Mouse (Mus musculus): ENCODE measurements around the gene Top2a. TPM values are rescaled to one million over a fixed set of nuclear protein-coding genes. Genes with fewer than 3 reads are reported as not detected.

The Top2a gene
- total and polyA plus RNA-seq, 3 experiments: 385 to 444 (median 400) TPM

- in situ Hi-C loops (cut with MboI; ENCODE audit: low pct_ligation_motif_present, low pct_unique_long_range_greater_than_20kb, low sequenced_read_pairs) (no loop called here), dilution Hi-C loops (cut with MboI; ENCODE audit: extremely low pct_ligation_motif_present, extremely low pct_unique_long_range_greater_than_20kb, low sequenced_read_pairs) (no loop called here)
- TF ChIP-seq SMC3 (IDR thresholded peaks at IDR 0.05; ENCODE audit: low read depth, low read length) (no peak), POLR2AphosphoS2 (IDR thresholded peaks at IDR 0.05; ENCODE audit: low read depth, low read length) (no peak), MYC (IDR thresholded peaks at IDR 0.05; ENCODE audit: low read depth, low read length) (no peak), MXI1 (IDR thresholded peaks at IDR 0.05; ENCODE audit: low read depth, low read length) (no peak), ZMIZ1 (IDR thresholded peaks at IDR 0.05; ENCODE audit: low read depth, low read length) (no peak), JUN (IDR thresholded peaks at IDR 0.05; ENCODE audit: insufficient read depth, low read depth, low read length) (no peak), CTCF (conservative IDR thresholded peaks at IDR 0.05 in 1 of 2, IDR thresholded peaks at IDR 0.05 in 1 of 2; ENCODE audit: low read depth in 2 of 2, low read length in 2 of 2) (no peak), ETS1 (conservative IDR thresholded peaks at IDR 0.05; ENCODE audit: low read depth, low read length) (no peak), ZNF384 (IDR thresholded peaks at IDR 0.05; ENCODE audit: low read depth, low read length) (no peak), KAT2A (IDR thresholded peaks at IDR 0.05; ENCODE audit: insufficient replicate concordance, low read length) (no peak), CHD2 (IDR thresholded peaks at IDR 0.05; ENCODE audit: low read length) (no peak), NELFE (IDR thresholded peaks at IDR 0.05; ENCODE audit: low read depth, low read length) (no peak), HCFC1 (IDR thresholded peaks at IDR 0.05; ENCODE audit: low read depth, low read length) (no peak), MEF2A (IDR thresholded peaks at IDR 0.05; ENCODE audit: borderline replicate concordance, low read depth, low read length) (no peak), CHD1 (IDR thresholded peaks at IDR 0.05; ENCODE audit: low read depth, low read length) (no peak), MAZ (IDR thresholded peaks at IDR 0.05; ENCODE audit: low read depth, low read length) (no peak)
- Histone ChIP-seq H3K9me3 (replicated peaks; ENCODE audit: low read length) (no peaks in the 10 kb centered on the region), H3K4me3 (replicated peaks in 1 of 3; ENCODE audit: low read depth in 2 of 3, low read length in 2 of 3, poor library complexity in 1 of 3) (no peak overlapping the region), H3K36me3 (replicated peaks in 1 of 2; ENCODE audit: control insufficient read depth in 1 of 2, insufficient read depth in 1 of 2, low read length in 1 of 2) (peaks cover 55 to 83% of the 10 kb centered on the region in 2 experiments), H3K27ac (ENCODE audit: insufficient read depth, low read depth) (no peak overlapping the region), H3K4me1 (ENCODE audit: control insufficient read depth in 1 of 2, insufficient read depth in 2 of 2) (peaks cover 15 to 50% of the 10 kb centered on the region in 2 experiments), H3K9ac (ENCODE audit: insufficient read depth, low read depth) (no peak overlapping the region), H3K4me2 (ENCODE audit: insufficient read depth, low read depth, poor library complexity, severe bottlenecking) (no peak overlapping the region), H3K27me3 (replicated peaks) (no peaks in the 10 kb centered on the region), H3K79me2 (replicated peaks; ENCODE audit: control insufficient read depth, extremely low read depth, insufficient read depth, poor library complexity, severe bottlenecking) (0 out of 2 replicates have a peak, but pooled peaks cover under 1% of the 10 kb centered on the region)
- no peak for DNase-seq (ENCODE audit: extremely low read depth)
Observed at GRCm38 (mm10) chr11:98969496-98969927, 54.5 kb downstream of the Top2a start.

- H3K36me3 ChIP-seq (replicated peaks in 1 of 2; ENCODE audit: control insufficient read depth in 1 of 2, insufficient read depth in 1 of 2, low read length in 1 of 2): peaks cover 55 to 78% of the 10 kb centered on the region in 2 experiments
- no peak overlapping the region for H3K9ac ChIP-seq (ENCODE audit: insufficient read depth, low read depth)
- no peaks in the 10 kb centered on the region for H3K27me3 ChIP-seq (replicated peaks)
- TF ChIP-seq MYC (IDR thresholded peaks at IDR 0.05; ENCODE audit: low read depth, low read length) (no peak), IRF4 (IDR thresholded peaks at IDR 0.05; ENCODE audit: low read depth, low read length) (no peak), RAD21 (IDR thresholded peaks at IDR 0.05; ENCODE audit: low read depth, low read length) (no peak), JUN (IDR thresholded peaks at IDR 0.05; ENCODE audit: insufficient read depth, low read depth, low read length) (no peak), PAX5 (IDR thresholded peaks at IDR 0.05; ENCODE audit: low read length) (no peak), ZNF384 (IDR thresholded peaks at IDR 0.05; ENCODE audit: low read depth, low read length) (no peak), TBP (conservative IDR thresholded peaks at IDR 0.05; ENCODE audit: low read depth, low read length) (no peak), ZKSCAN1 (IDR thresholded peaks at IDR 0.05; ENCODE audit: borderline replicate concordance, low read depth, low read length) (no peak), TCF12 (IDR thresholded peaks at IDR 0.05; ENCODE audit: low read depth, low read length) (no peak), CHD2 (IDR thresholded peaks at IDR 0.05; ENCODE audit: low read length) (no peak), JUND (conservative IDR thresholded peaks at IDR 0.05; ENCODE audit: low read depth, low read length) (no peak), MEF2A (IDR thresholded peaks at IDR 0.05; ENCODE audit: borderline replicate concordance, low read depth, low read length) (no peak), MAX (IDR thresholded peaks at IDR 0.05; ENCODE audit: low read length) (no peak), BHLHE40 (IDR thresholded peaks at IDR 0.05; ENCODE audit: low read depth, low read length) (no peak), HCFC1 (IDR thresholded peaks at IDR 0.05; ENCODE audit: low read depth, low read length) (no peak), ZMIZ1 (IDR thresholded peaks at IDR 0.05; ENCODE audit: low read depth, low read length) (no peak), MAFK (IDR thresholded peaks at IDR 0.05; ENCODE audit: insufficient replicate concordance, low read length) (no peak)
- H3K27ac ChIP-seq (ENCODE audit: insufficient read depth, low read depth): no peak overlapping the region
- in situ Hi-C loops (cut with MboI; ENCODE audit: low pct_ligation_motif_present, low pct_unique_long_range_greater_than_20kb, low sequenced_read_pairs): no loop called here
- H3K79me2 ChIP-seq (replicated peaks; ENCODE audit: control insufficient read depth, extremely low read depth, insufficient read depth, poor library complexity, severe bottlenecking): 0 out of 2 replicates have a peak, but pooled peaks cover 3% of the 10 kb centered on the region
- no peak overlapping the region for H3K4me3 ChIP-seq (replicated peaks in 1 of 3; ENCODE audit: low read depth in 2 of 3, low read length in 2 of 3, poor library complexity in 1 of 3)
- H3K9me3 ChIP-seq (replicated peaks; ENCODE audit: low read length): no peaks in the 10 kb centered on the region
- no peak overlapping the region for H3K4me2 ChIP-seq (ENCODE audit: insufficient read depth, low read depth, poor library complexity, severe bottlenecking)
- DNase-seq (ENCODE audit: extremely low read depth): no peak
- dilution Hi-C loops (cut with MboI; ENCODE audit: extremely low pct_ligation_motif_present, extremely low pct_unique_long_range_greater_than_20kb, low sequenced_read_pairs): no loop called here
- peaks cover 21 to 56% of the 10 kb centered on the region in 2 experiments for H3K4me1 ChIP-seq (ENCODE audit: control insufficient read depth in 1 of 2, insufficient read depth in 2 of 2)
Observed at GRCm38 (mm10) chr11:98968716-98969495, 55.1 kb downstream of the Top2a start.

Measured in CH12.LX (cell line).